Mouse (Mus musculus) small intestine, adult 2 months (tissue): ENCODE measurements at regions not wholly inside any gene's neighbourhood (a gene's known extent, or its start where the extent isn't known, plus 50 kb on each side); places are given as distances from the start of the nearest gene placed in this dataset.

Source experiments
- H3K27ac ChIP-seq: fragments of 200-500 bp; 2 replicates; pipeline ENCODE4 v1.5.1; 2012; ENCODE audit warnings: low read depth, low read length, control low read depth, inconsistent platforms; ENCODE audit not compliant: insufficient read depth
- H3K27me3 ChIP-seq: fragments of 200-500 bp; 2 replicates; pipeline ENCODE4 v1.6.1; 2012; ENCODE audit warnings: mild to moderate bottlenecking, moderate library complexity, low read length, inconsistent platforms; ENCODE audit not compliant: control insufficient read depth, insufficient read depth
- H3K36me3 ChIP-seq: fragments of 200-500 bp; 2 replicates; pipeline ENCODE4 v1.6.1; 2012; ENCODE audit warnings: mild to moderate bottlenecking, low read length, control low read depth, inconsistent platforms; ENCODE audit not compliant: control insufficient read depth, insufficient read depth
- H3K4me1 ChIP-seq: fragments of 200-500 bp; 2 replicates; pipeline ENCODE4 v1.6.1; 2012; ENCODE audit warnings: low read length, inconsistent platforms, mixed read lengths; ENCODE audit not compliant: control insufficient read depth, insufficient read depth, insufficient read length
- H3K4me3 ChIP-seq: fragments of 200-500 bp; 2 replicates; pipeline ENCODE4 v1.5.1; 2012; ENCODE audit warnings: low read depth, mild to moderate bottlenecking, control low read depth, inconsistent platforms, low read length, moderate library complexity
- CTCF ChIP-seq: fragments of 200-500 bp; IDR thresholded peaks from 2 replicates; pipeline ENCODE4 v1.5.1; 2012; ENCODE audit warnings: low read depth, mild to moderate bottlenecking, control low read depth, inconsistent platforms, low read length, moderate library complexity, mixed read lengths; ENCODE audit not compliant: insufficient replicate concordance, insufficient read length; ENCODE audit errors: extremely low read depth
- POLR2A ChIP-seq: fragments of 200-500 bp; IDR thresholded peaks from 2 replicates; pipeline ENCODE4 v1.6.1; 2012; ENCODE audit warnings: low read depth, mild to moderate bottlenecking, control low read depth, inconsistent platforms, low read length, moderate library complexity
- WGBS: fragments of 180-500 bp; shearing (Covaris S2); methylation state at CpG from one replicate; pipeline ENCODE4 v1.1.7; 2018; 5-methylcytosine and 5-hydroxymethylcytosine counted together

DNA sequence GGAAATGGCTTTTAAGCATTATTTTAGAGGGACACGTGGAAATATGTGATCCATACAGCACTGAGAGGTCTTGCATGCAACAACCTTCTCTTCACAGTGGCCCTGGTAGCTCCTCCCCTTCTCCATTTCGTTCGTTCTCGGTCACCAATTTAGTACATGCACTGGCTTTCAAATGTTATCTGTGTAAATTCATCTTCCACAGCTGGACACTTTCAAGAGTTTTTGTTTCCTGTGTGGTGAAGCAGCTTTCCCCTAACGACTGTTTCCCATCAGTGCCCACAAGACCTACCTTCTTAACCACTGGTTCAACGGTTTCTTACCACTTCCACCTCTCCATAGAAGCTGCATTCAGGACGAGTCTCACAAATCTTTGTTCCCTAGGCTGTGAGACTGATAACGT, 368.8 kb downstream of the Ptprc start:
- 51% methylated on average over 8 of the region's 8 CpGs for WGBS
- Histone ChIP-seq H3K36me3 (no peaks in the 10 kb centered on the region), H3K4me1 (no peaks in the 10 kb centered on the region), H3K4me3 (no peak overlapping the region), H3K27ac (no peak overlapping the region), H3K27me3 (no peaks in the 10 kb centered on the region)
- TF ChIP-seq POLR2A (no peak), CTCF (no peak)

GRCm38 (mm10) chr1:137806252-137806651, 369.3 kb downstream of the Ptprc start:
- 67% methylated on average over 8 of the region's 8 CpGs for WGBS
- H3K4me3 ChIP-seq, result no peak overlapping the region

DNA sequence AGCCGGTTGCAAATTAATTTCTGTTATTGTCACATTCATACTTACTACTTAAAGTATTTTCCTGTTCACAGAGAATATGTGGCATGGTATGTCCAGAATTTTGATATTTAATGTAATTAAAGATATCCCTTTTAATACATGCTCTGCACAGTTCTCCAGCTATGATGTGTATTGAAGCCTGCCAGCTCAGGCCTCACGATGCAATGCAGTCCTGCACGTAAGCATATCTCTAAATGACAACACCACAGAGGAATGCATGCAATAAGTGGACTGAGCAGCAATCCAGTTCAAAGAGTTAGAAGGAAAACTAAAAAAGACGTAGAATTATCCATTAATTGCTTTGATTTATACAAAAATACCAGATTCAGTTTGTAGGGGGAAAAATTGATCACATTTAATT, 373.4 kb downstream of the Ptprc start:
- no peak overlapping the region for H3K27ac ChIP-seq
- 57% methylated on average over 4 of the region's 4 CpGs for WGBS
- no peak overlapping the region for H3K4me3 ChIP-seq
- H3K27me3 ChIP-seq, result no peaks in the 10 kb centered on the region
- H3K36me3 ChIP-seq, result no peaks in the 10 kb centered on the region
- TF ChIP-seq CTCF (no peak), POLR2A (no peak)
- H3K4me1 ChIP-seq, result no peaks in the 10 kb centered on the region

More at GRCm38 (mm10) chr1:137806252-137806651, 369.3 kb downstream of the Ptprc start:
- Histone ChIP-seq H3K4me1 (no peaks in the 10 kb centered on the region), H3K36me3 (no peaks in the 10 kb centered on the region), H3K27me3 (no peaks in the 10 kb centered on the region), H3K27ac (no peak overlapping the region)
- no peak for TF ChIP-seq POLR2A
- no peak for TF ChIP-seq CTCF

GRCm38 (mm10) chr1:137800752-137801151, 374.8 kb downstream of the Ptprc start:
- Histone ChIP-seq H3K27ac (no peak overlapping the region), H3K4me3 (no peak overlapping the region), H3K27me3 (no peaks in the 10 kb centered on the region), H3K4me1 (no peaks in the 10 kb centered on the region), H3K36me3 (no peaks in the 10 kb centered on the region)
- 56% methylated on average over 2 of the region's 2 CpGs for WGBS
- no peak for TF ChIP-seq CTCF

- Histone ChIP-seq H3K4me1 (no peaks in the 10 kb centered on the region), H3K27ac (no peak overlapping the region), H3K36me3 (no peaks in the 10 kb centered on the region), H3K27me3 (no peaks in the 10 kb centered on the region), H3K4me3 (no peak overlapping the region)
- TF ChIP-seq POLR2A (no peak), CTCF (no peak)
- WGBS, result 76% methylated on average over 3 of the region's 3 CpGs
Observed at GRCm38 (mm10) chr1:137788789-137789188, 386.7 kb downstream of the Ptprc start.

GRCm38 (mm10) chr1:137786653-137787052, 388.9 kb downstream of the Ptprc start:
- Histone ChIP-seq H3K27me3 (no peaks in the 10 kb centered on the region), H3K27ac (no peak overlapping the region), H3K4me3 (no peak overlapping the region), H3K4me1 (no peaks in the 10 kb centered on the region), H3K36me3 (no peaks in the 10 kb centered on the region)
- no peak for TF ChIP-seq POLR2A
- no peak for TF ChIP-seq CTCF

DNA sequence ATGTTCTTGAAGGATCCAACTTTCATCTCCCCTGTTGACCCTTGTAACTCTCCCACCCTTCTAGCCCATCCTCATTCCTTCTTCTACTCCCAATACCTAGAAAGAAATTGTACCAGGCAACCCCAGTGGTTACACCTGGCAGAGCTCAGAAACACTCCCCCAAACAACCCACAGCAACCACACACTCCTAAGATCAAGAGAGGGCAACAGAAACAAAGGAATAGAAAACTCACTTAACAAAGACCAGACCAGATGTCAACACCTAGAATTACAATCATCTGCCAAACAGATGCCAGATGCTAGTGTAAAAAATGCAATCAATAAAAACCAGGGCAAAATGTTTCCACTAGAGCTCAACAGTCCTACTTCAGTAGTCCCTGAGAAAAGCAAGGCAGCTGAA, 400.9 kb downstream of the Ptprc start:
- Histone ChIP-seq H3K27me3 (no peaks in the 10 kb centered on the region), H3K4me1 (no peaks in the 10 kb centered on the region), H3K36me3 (no peaks in the 10 kb centered on the region), H3K27ac (no peak overlapping the region), H3K4me3 (no peak overlapping the region)
- no peak for TF ChIP-seq CTCF
- no peak for TF ChIP-seq POLR2A

- no peaks in the 10 kb centered on the region for H3K27me3 ChIP-seq
- no peak overlapping the region for H3K4me3 ChIP-seq
- H3K4me1 ChIP-seq, result no peaks in the 10 kb centered on the region
- no peaks in the 10 kb centered on the region for H3K36me3 ChIP-seq
- TF ChIP-seq POLR2A (no peak), CTCF (no peak)
- 90% methylated on average over 4 of the region's 4 CpGs for WGBS
- no peak overlapping the region for H3K27ac ChIP-seq
Observed at GRCm38 (mm10) chr1:137760797-137761196, 414.7 kb downstream of the Ptprc start.
